Mouse (Mus musculus) cerebellum, postnatal 36 days (tissue): ENCODE measurements around the gene Rps6.
A peak's percentile ranks its signal among the peaks of the same experiment; 100 is the strongest.

Source experiments
- DNase-seq, 2 experiments: peaks; one replicate each; pipeline ENCODE4 v3.0.0; 2021 to 2022; ENCODE audit warnings: mixed read lengths in 2 of 2

Gene Rps6

GRCm38 (mm10) chr4:86857113-86858069, at the start of gene Rps6:
TSS of gene Rps6 (minus strand) at chr4:86857412.
- DNase-seq: peak; percentile 94 to 97

DNA sequence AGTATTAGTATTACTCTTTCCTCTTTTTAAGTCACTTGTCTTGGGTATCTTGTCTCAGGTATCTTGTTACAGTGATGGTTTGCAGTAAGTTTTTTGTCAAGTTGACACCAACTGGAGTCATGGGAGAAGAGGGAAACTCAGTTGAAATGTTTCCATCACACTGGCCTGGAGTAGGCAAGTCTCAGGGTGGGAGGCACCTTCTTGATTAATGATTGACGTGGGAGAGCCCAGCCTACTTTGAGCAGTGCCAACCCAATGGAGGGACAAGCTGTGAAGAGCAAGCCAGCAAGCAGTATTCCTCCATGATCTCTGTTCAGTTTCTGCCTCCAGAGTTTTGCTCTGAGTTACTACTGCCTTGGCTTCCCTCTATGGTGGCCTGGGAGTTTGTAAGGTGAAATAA, 48.7 kb upstream of the Rps6 start:
- DNase-seq: no peak

- DNase-seq: no peak
Measured at GRCm38 (mm10) chr4:86904969-86905368, 47.8 kb upstream of the Rps6 start.

- no peak for DNase-seq
Measured at GRCm38 (mm10) chr4:86902351-86902750, 45.1 kb upstream of the Rps6 start.

GRCm38 (mm10) chr4:86898791-86899474, 41.7 kb upstream of the Rps6 start:
- no peak for DNase-seq

- DNase-seq: no peak
Measured at GRCm38 (mm10) chr4:86897411-86897810, 40.2 kb upstream of the Rps6 start.

DNA sequence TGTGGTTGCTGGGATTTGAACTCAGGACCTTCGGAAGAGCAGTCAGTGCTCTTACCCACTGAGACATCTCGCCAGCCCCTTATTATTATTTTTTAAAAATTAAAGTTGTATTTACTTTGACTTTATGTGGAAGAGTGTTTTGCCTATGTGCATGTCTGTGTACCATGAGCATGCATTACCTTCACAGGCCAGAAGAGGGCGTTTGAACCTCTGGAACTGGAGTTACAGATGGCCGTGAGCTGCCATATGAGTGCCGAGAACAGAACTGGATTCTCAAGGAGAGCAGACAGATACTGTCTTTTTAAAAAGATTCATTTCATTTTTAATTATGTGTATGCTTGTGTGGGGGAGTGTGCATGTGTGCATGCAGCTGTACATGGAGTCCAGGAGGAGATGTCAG, 30.7 kb upstream of the Rps6 start:
- no peak for DNase-seq

GRCm38 (mm10) chr4:86886160-86886878, 29.1 kb upstream of the Rps6 start:
- DNase-seq: no peak

DNA sequence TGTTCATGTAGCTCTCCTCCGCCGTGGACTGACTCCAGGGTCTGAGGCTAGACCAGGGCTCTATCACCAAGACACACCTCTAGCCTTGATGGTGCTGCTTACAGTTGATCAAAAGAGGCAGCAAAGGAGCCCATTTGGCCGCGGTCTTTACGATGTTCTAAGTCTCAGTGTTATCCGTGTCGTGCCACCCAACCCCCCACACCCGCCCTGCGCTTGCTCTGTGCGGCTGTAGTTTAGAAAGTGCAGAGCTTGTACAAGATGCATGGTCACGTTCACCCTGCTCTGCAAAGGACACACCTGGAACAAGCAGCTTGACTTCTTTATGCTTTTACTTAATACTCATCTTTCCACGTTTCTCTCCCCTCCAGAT, 28.6 kb upstream of the Rps6 start:
- no peak for DNase-seq

DNA sequence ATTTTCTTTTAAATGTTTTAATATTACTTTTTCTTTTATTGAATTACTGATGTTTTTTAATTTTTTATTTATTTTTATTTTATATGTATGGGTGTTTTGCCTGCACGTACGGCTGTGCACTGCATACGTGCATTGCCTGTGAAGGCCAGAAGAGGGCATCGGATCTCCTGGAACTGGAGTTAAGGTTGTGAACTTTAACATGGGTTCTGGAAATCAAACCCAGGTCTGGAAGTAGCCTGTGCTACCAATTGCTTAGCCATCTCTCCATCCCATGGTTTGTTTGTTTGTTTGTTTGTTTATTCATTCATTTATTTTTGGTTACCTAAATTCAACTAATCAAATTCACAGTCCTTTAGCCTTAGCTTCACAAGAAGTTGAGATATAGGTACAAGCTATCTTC, 27.7 kb upstream of the Rps6 start:
- DNase-seq: no peak

- DNase-seq: no peak
Measured at GRCm38 (mm10) chr4:86882413-86882812, 25.2 kb upstream of the Rps6 start.

GRCm38 (mm10) chr4:86881178-86881577, 24.0 kb upstream of the Rps6 start:
- no peak for DNase-seq

DNA sequence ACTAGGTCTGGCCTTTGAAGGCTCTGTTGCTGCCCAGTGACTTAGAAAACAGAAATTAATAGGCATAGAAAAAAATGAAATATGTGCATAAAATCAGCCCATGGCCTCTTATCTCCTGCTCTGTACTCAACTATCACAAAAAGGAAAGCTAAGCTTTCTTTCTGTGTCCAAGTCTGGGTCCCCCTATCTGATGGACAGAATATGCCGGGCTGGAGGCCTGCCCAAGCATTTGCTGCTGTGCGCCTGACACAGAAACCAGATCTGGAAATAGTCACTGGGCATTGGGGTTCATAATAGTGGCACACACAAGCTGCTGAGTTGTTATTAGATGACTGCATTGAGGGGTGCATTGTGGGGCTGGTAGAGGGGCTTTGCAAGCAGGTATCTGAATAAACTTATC, 22.3 kb upstream of the Rps6 start:
- no peak for DNase-seq

GRCm38 (mm10) chr4:86874146-86874847, 17.1 kb upstream of the Rps6 start, which contains the start of gene Acer2:
TSS of gene Acer2 (plus strand) at chr4:86874396.
- peak; percentile 68 to 80 for DNase-seq

GRCm38 (mm10) chr4:86873072-86873471, 15.9 kb upstream of the Rps6 start:
- DNase-seq: no peak

DNA sequence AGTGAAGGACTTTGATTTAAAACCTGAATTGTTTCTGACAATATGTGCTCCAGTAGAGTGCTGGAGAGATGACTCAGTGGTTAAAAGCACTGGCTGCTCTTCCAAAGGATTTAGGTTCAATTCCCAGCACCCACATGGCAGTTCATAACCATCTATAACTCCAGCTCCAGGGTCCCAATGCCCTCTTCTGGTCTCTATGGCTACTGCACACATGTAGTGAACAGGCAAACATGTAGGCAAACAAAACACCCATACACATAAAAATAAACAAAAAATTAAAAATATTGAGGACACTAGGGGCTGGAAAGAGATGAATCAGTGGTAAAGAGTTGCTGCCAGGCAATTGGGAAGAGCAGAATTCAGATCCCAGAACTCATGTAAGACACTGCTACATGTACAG, 14.8 kb upstream of the Rps6 start:
- DNase-seq: no peak

DNA sequence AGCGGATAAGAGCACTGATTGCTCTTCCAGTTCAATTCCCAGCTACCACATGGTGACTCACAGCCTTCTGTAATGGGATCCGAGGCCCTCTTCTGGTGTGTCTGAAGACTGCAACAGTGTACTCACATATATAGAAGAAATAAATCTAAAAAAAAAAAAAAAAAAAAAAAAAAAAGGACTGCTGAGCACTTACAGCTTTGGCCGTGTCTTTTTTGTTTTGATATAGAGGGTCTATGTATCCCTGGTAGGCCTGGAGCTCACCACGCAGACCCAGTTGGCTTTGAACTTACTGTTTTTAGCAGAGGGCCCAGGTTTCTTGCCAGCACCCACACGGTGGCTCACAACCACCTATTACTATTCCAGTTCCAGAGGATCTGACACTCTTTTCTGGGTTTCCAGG, 6.9 kb upstream of the Rps6 start:
- no peak for DNase-seq

DNA sequence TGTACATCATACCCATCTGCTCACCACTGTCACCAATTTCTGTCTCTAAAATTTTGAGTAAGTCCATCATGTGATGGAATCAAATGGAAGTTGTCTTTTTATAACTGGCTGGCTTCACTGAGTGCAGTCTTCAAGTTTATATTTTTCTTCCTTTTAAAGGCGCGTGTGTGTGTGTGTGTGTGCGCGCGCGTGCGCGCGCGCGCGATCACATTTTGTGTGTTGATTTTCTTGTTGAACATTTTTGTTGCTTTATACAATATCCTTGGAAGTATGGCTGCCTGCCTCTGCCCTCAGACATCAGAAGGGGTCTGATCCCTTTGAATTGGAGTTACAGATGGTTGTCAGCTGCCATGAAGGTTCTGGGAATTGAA, 843 bp upstream of the Rps6 start:
- DNase-seq: peak; percentile 11 to 23

- no peak for DNase-seq
Measured at GRCm38 (mm10) chr4:86856304-86857112, 704 bp downstream of the Rps6 start.

DNA sequence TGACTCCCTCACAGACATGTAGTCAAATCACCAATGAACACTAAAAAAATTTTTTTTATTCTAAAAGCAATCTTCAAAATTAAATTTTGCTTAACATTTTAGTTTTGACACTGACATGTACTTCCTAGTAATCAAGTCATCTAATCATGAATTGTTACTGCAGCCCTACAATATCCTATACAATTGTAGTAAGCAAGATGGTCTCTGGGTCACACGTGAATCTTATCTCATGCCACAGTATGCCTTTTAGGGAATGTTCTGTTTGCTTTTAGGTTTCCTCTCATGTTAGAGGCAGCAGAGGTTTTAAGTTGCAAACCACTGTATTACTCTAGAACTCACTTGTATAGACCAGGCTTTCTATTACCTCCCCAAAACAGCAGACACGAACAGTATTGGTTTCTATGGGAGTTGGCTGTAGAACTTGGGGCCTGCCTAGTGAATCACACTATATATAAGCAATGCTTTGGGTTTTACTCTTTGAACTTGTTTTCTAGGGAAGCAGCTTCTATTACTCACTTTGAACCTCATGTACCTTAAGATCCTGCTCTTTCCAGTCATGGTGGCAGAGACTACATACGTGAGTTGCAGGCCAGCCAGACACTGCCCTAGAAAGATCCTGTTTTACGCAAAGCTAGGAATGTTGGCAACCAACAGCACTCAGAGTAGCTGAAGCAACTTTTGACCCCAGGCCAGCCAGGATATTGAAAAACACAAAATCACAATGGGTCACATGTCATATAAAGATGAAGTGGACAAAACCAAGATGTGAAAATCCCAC, 4.2 kb downstream of the Rps6 start:
- no peak for DNase-seq

DNA sequence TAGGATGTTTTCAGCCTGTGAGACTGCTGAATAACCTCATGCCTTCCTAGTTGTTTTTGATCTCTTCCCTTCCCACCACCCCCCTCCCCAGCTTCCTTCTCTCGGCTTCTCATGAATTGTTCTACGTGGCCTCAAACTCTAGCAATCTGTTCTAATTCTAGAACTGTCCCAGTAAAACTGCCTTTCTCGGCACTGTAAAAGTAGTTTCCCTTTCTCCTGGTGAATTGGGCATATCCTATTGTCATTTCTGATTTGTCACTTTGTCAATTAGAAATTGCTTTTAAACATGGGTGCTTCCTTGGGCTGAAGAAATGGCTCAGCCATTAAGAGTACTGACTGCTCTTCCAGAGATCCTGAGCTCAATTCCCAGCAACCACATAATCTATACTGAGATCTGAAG, 5.2 kb downstream of the Rps6 start:
- no peak for DNase-seq
